Mouse (Mus musculus) heart, adult 2 months (tissue): Measurements from ENCODE around the gene Lpin1. TPM values are rescaled to one million over a fixed set of nuclear protein-coding genes. Genes with fewer than 3 reads are reported as not detected.

Experiments
- DNase-seq, 2 experiments: peaks; one replicate each; pipeline ENCODE4 v3.0.0; 2021
- H3K27ac ChIP-seq: fragments of 200-600 bp; 2 replicates; pipeline ENCODE4 v1.8.1; 2022
- H3K27me3 ChIP-seq: fragments of 200-500 bp; 2 replicates; pipeline ENCODE4 v1.6.1; 2012; ENCODE audit warnings: mild to moderate bottlenecking, low read length, inconsistent platforms, mixed read lengths; ENCODE audit not compliant: control insufficient read depth, insufficient read depth
- H3K36me3 ChIP-seq: fragments of 200-500 bp; 2 replicates; pipeline ENCODE4 v1.6.1; 2012; ENCODE audit warnings: low read length, inconsistent platforms; ENCODE audit not compliant: control insufficient read depth, insufficient read depth
- H3K4me1 ChIP-seq: fragments of 200-500 bp; 2 replicates; pipeline ENCODE4 v1.6.1; 2011; ENCODE audit warnings: low read length; ENCODE audit not compliant: control insufficient read depth, insufficient read depth
- H3K4me3 ChIP-seq: fragments of 200-600 bp; 2 replicates; pipeline ENCODE4 v1.8.1; 2022
- H3K79me2 ChIP-seq: fragments of 200-500 bp; replicated peaks from 2 replicates; pipeline ENCODE4 v1.6.1; 2012; ENCODE audit warnings: mild to moderate bottlenecking, inconsistent platforms, low read length, moderate library complexity, mixed read lengths; ENCODE audit not compliant: control insufficient read depth, insufficient read depth
- H3K9ac ChIP-seq: fragments of 200-500 bp; 2 replicates; pipeline ENCODE4 v1.6.1; 2012; ENCODE audit warnings: low read depth, mild to moderate bottlenecking, control low read depth, inconsistent platforms, low read length, mixed read lengths
- CTCF ChIP-seq: fragments of 200-600 bp; IDR thresholded peaks from 2 replicates; pipeline ENCODE4 v1.8.1; 2022; ENCODE audit warnings: antibody characterized with exemption, mild to moderate bottlenecking, moderate library complexity
- EP300 ChIP-seq: fragments of 200-500 bp; IDR thresholded peaks from 2 replicates; pipeline ENCODE4 v1.6.1; 2011; ENCODE audit warnings: low read depth, low read length, control low read depth; ENCODE audit not compliant: insufficient read depth
- POLR2A ChIP-seq: fragments of 200-500 bp; IDR thresholded peaks from 2 replicates; pipeline ENCODE4 v1.6.1; 2011; ENCODE audit warnings: mild to moderate bottlenecking, low read depth, low read length, control low read depth; ENCODE audit not compliant: insufficient read depth
- WGBS: fragments of 180-500 bp; shearing (Covaris S2); methylation state at CpG from one replicate; pipeline ENCODE4 v1.1.7; 2018; 5-methylcytosine and 5-hydroxymethylcytosine counted together
- intact Hi-C: fragments of 180-260 bp; cut with DNase I; formaldehyde crosslinking; loops from one replicate; pipeline ENCODE4 v1.15.1; 2025
- polyA plus RNA-seq: library from polyadenylated mRNA; depleted of rRNA; stranded (reverse); fragments of >200 nt; gene quantifications from 2 replicates; pipeline ENCODE4 v1.2.3, GENCODE M21; 2012
- total RNA-seq, 2 experiments: library from RNA; stranded (reverse); gene quantifications; 2 replicates each; pipeline ENCODE4 v1.2.3; 2021

Gene Lpin1
- total and polyA plus RNA-seq, 3 experiments, result 96.8 to 171 (median 160) TPM

- Histone ChIP-seq H3K4me3 (no peak overlapping the region), H3K27me3 (no peaks in the 10 kb centered on the region), H3K4me1 (no peaks in the 10 kb centered on the region; the same call in 1 of the 2 replicates), H3K27ac (peak overlapping the region; percentile 59), H3K36me3 (no peaks in the 10 kb centered on the region), H3K79me2 (no peaks in the 10 kb centered on the region), H3K9ac (no peak overlapping the region)
- intact Hi-C loops, result no loop called here
- no peak for TF ChIP-seq POLR2A
- TF ChIP-seq CTCF, result peak; percentile 36
- TF ChIP-seq EP300, result 0 out of 2 replicates have a peak, but pooled peaks have one; percentile 59
- WGBS, result 70% methylated on average over 13 of the region's 13 CpGs
- peak in 1 of 2 experiments; percentile 58 for DNase-seq
Measured at GRCm38 (mm10) chr12:16552108-16552771, 58.5 kb downstream of the Lpin1 start.

DNA sequence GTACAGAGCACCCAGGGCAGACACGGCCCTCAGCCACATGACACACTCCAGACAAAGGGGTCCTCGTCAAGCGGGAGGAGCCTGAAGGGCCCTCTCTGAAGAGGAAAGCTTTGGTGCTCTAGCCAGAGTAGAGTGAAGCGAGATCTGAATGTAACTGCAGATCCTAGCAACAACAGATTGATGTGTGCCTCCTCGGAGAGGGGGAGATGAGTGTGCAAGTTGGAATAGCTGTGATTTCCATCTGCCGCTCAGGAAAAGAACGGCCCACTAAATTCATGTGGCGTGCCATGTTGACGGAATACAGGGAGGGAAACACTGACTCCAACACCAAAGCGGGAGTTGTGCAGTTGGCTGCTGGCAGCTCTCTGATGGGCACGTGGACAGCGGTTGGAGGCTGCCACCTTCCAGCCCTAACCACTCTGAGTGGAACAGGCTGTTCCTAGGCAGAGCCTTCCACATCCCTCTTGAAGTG, 59.7 kb downstream of the Lpin1 start:
- Histone ChIP-seq H3K36me3 (no peaks in the 10 kb centered on the region), H3K27ac (peak overlapping the region; percentile 59), H3K9ac (no peak overlapping the region), H3K27me3 (no peaks in the 10 kb centered on the region), H3K79me2 (no peaks in the 10 kb centered on the region), H3K4me3 (no peak overlapping the region), H3K4me1 (no peaks in the 10 kb centered on the region; the same call in 1 of the 2 replicates)
- DNase-seq, result peak; percentile 46 to 64
- 67% methylated on average over 12 of the region's 12 CpGs for whole genome bisulfite sequencing
- TF ChIP-seq CTCF (no peak), EP300 (0 out of 2 replicates have a peak, but pooled peaks have one; percentile 74), POLR2A (0 out of 2 replicates have a peak, but pooled peaks have one; percentile 12)
- intact Hi-C loops, result no loop called here

- Histone ChIP-seq H3K27ac (no peak overlapping the region), H3K27me3 (no peaks in the 10 kb centered on the region), H3K4me1 (no peaks in the 10 kb centered on the region; the same call in 1 of the 2 replicates), H3K4me3 (no peak overlapping the region), H3K9ac (no peak overlapping the region), H3K36me3 (no peaks in the 10 kb centered on the region), H3K79me2 (no peaks in the 10 kb centered on the region)
- no peak for DNase-seq
- TF ChIP-seq EP300 (no peak), POLR2A (no peak), CTCF (no peak)
- 90% methylated on average over 12 of the region's 12 CpGs for WGBS
- intact Hi-C loops, result no loop called here
Measured at GRCm38 (mm10) chr12:16548824-16549375, 61.9 kb downstream of the Lpin1 start.

GRCm38 (mm10) chr12:16541606-16542005, 69.2 kb downstream of the Lpin1 start:
- no peak for TF ChIP-seq CTCF
- TF ChIP-seq POLR2A, result no peak
- no peak for TF ChIP-seq EP300
- no peak overlapping the region for H3K9ac ChIP-seq
- no peak overlapping the region for H3K27ac ChIP-seq
- intact Hi-C loops, result no loop called here
- H3K4me3 ChIP-seq, result no peak overlapping the region
- no peak for DNase-seq
- H3K36me3 ChIP-seq, result no peaks in the 10 kb centered on the region
- 92% methylated on average over 5 of the region's 5 CpGs for WGBS
- no peaks in the 10 kb centered on the region for H3K4me1 ChIP-seq
- no peaks in the 10 kb centered on the region for H3K27me3 ChIP-seq
- H3K79me2 ChIP-seq, result no peaks in the 10 kb centered on the region

DNA sequence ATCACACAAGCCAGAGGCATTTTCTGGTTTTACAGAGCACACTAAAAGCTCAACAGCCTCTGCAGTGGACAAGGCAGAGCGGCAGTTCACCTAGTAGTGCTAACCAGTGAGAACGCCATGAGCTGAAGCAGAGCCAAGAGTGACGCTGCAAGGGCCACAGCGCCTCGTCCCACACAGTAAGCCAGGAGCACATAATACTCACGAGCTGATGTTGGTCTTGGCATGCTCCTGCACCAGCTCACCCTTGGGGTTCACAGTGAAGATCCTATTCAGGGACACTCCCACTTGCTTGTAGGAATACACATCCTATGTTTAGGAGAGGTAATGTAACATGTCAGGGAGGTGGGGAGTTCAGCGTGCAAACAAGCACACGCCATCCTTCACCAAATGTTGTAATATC, 70.1 kb downstream of the Lpin1 start:
- Histone ChIP-seq H3K4me1 (no peaks in the 10 kb centered on the region), H3K9ac (no peak overlapping the region), H3K4me3 (no peak overlapping the region), H3K27ac (no peak overlapping the region), H3K79me2 (no peaks in the 10 kb centered on the region), H3K36me3 (no peaks in the 10 kb centered on the region), H3K27me3 (no peaks in the 10 kb centered on the region)
- intact Hi-C loops, result no loop called here
- no peak for TF ChIP-seq EP300
- TF ChIP-seq POLR2A, result no peak
- no peak for TF ChIP-seq CTCF
- no peak for DNase-seq
- 78% methylated on average over 8 of the region's 8 CpGs for WGBS
